Mouse (Mus musculus): Measurements from ENCODE around the gene Tenm2.

Gene Tenm2

DNA sequence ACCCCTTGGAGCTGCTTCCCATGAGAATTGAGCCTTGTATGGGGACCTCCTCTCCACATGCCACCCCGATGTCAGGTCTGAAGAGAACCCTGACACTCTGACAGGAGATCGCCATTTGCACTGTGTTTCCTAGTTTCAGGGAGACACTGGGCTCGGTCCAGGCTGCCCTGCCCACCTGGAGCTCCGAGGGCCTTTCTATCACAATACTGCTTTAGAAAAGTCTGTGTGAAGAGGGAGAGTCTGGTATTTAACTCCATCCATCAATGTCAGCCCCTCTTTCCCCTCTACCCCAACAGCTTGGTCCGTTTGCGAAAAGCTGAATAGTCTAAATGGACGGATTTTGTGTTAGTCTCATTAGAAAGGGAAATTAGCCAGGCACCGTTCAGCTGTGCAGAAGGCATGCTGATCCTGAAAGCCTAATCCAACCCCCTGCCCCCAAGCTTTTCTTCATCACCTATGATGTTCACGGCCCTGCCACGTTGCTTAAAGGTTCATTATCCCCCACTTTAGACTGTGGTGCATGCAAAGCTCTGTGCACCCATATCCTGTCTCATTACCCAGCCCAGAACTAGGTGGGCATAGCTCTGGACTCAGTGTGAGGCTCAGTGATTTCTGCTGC is 538.6 kb downstream of the Tenm2 start:
- DNase-seq (ENCODE audit: low spot score in 2 of 2): no peak

DNA sequence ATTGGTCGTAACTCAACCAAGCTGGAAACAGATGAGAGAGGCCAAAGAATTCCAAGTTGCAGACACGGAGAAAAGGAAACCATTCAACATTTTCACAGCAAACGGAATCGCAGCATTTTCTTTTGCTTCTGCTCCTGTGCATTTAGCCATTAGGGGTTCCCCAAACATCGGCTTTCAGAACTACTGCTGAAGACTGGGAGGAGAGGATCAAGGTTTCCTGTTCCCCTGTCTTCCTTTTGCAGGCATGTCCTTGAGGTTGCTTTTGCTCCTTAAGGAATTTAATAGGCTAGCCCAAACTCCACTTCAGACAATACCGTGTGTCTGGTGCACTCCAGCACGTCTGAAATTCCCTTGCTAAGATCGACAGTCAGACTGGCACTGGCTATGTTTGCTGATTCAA is 541.0 kb downstream of the Tenm2 start:
- no peak for DNase-seq (ENCODE audit: low spot score in 2 of 2)

DNA sequence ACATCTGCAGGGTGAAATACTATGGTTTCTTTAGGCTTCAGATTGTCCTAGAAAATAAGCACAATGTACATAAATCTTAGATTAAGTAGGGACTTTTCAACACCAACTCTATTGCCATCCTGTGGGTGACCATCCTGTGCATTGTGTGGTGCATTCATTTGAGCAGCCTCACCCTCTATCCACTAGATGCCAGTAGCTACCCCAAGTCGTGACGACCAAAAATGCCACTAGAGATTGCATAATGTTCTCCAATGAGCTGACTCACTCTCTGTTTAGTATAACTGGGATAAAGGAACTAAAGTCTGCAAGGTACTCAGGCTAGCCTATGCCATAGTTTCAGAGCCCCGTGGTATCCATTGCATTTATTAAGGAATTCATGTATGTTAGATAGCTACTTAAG is 543.1 kb downstream of the Tenm2 start:
- peak in 1 of 2 experiments; percentile 63 for DNase-seq (ENCODE audit: low spot score in 2 of 2)

DNA sequence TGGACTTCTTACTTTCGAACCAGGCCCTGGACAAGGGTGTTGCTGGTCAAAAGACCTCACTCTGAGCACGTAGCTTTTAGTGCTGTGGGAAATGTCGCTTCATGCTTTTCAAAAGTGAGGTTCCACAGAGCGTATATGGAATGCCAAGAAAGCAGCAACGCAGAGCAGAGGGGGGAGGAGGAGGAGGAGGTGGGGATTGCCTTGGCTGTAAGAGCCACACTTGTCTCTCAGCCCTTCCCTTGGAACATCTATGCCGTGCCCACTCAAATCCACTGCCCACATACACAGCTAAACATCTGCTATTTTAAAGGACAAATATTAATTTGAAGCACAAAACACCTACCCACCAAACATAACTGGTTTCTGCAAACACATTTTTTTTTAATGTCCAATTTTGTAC is 544.9 kb downstream of the Tenm2 start:
- DNase-seq (ENCODE audit: low spot score in 2 of 2): no peak

DNA sequence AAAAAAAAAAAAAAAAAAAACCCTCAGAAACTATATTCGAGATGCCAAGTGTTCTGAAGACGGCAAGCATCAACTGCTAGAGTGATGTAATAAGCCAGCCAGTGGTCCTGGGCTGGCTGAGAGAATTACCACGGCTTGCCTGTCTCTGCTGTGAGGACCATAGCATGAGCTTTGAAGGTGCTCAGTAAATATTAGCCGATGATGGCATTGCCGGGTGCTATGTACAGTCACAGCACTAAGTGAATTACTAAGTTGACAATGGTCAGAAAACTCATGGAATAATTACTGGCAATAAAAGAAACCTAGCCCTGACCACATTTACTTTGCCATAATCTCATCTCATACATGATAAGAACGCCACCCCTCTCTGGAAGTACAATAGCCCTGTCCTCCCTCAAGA is 549.5 kb downstream of the Tenm2 start:
- DNase-seq (ENCODE audit: low spot score in 2 of 2): no peak

DNA sequence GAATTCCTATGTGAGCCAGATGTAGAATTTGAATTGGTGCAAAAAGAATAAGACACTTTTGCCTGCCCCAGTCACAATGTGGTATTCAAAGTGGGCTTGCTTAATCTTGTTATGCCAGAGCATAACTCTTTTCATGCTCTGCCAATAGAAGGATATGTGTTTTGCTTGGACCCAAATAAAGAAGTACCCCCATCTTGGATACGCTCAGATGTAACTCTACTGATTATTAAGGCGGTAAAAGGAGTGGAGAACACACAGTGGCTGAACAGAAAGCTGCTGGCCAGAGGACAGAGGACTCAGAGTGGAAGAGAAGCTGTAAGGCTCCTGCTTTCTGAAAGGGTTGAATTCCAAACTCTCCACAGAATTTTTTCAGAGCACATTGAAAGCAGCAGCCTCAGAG is 556.4 kb downstream of the Tenm2 start:
- DNase-seq (ENCODE audit: low spot score in 2 of 2): no peak

DNA sequence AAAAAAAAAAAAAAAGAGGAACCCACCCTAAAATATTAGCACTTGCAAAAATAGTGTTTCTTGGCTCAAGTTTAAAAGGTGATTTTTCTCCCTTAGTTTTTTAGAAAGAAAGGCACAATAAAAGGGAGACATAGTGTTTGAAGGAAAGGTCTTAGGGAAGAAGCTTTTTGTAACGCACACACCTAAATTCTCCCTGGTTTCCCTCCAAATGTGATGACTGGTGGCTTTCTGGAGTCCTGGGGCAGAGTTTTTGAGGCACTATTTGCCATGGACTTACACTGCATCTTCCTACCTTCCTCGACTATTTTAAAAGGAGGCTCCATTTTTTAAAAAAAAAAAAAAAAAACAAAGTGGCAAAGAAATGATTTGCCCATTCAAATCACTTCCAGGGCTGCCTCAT is 557.2 kb downstream of the Tenm2 start:
- no peak for DNase-seq (ENCODE audit: low spot score in 2 of 2)

DNA sequence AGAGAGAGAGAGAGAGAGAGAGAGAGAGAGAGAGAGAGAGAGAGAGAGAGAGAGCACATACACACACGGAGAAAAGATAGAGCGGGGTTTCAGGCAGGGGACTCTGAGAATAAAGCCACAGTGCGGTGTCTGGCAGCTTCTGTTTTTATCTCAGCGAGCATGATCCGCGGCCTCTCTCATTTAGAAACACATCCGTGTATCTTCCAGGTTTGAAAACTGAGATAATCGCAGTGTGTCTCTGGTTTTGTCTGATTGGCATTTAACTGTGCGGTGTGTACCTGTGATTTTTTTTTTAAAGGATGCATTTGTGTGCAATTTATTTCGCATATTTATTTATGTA is 557.7 kb downstream of the Tenm2 start:
- no peak for DNase-seq (ENCODE audit: low spot score in 2 of 2)

DNA sequence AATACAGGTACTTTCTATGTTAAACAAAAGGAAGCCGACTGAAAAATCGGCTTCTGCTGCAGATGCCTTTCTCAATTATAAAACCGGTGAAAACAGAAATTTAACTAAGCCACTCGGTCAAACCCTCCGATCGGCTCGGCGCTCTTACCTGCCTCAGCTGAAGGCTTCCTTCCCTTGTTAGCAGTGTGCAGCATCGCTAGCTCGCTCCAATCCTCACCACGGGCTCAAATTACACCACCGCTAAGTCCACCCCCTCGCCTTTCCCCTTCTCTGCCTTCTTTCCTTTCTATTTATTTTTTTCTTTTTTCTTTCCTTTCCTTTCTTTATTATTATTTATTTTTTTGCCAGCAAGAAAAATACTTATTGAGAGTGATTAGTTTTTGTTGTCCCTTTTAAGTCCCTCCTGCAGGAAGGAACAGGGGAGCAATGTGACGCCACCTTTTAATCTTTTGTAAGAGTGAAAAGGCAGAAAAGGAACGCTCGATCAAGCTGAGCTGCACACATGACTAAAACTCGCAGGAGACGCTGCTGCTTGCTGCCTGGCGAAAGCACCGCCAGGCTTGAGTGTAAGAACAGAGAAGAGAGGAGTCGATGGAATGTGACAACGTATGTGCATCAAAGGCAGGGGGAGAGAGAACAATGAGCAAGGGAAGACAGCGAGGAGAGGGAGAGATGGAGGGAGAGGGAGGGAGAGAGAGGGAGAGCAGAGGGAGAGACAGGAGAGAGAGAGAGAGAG is 558.3 kb downstream of the Tenm2 start:
- DNase-seq (ENCODE audit: low spot score in 2 of 2): peak; percentile 50 to 66

DNA sequence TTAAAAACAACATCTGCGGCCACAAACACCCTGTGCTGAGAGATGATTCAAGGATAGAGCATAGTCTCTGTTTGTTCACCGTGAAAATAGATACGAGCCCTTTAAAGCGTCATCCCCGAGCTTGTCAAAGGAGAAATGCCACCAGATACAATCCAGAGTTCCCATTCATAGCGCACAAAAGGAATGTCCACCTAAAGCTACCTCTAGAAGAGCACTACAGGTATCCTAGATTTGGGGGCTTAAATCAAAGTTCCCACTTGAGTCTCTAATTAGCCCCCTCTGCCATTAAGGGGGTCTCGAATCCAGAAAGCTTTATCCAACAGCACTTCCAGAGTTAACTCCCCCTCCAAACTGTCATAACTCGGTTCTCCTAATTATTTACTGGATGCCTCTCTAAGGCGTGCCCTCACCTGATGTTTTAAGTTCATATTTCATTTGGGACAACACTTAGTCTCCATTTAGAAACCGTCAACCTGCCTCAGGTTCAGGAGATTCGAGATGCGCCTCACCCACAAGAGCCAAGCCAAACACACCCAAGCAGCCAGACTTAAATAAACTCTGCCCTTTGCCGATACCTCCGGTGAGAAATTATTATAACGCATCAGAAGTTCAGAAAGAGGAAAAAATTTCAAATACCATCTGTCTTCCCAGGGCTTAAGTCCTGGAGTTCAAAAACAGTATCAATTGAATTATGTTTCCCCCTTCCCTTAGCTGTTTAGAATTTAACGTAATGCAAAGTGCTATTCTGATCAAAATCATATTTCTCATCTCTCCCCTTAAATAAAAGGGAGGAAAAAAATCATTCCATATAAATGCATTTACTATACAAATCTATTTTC is 559.1 kb downstream of the Tenm2 start:
- no peak for DNase-seq (ENCODE audit: low spot score in 2 of 2)

DNA sequence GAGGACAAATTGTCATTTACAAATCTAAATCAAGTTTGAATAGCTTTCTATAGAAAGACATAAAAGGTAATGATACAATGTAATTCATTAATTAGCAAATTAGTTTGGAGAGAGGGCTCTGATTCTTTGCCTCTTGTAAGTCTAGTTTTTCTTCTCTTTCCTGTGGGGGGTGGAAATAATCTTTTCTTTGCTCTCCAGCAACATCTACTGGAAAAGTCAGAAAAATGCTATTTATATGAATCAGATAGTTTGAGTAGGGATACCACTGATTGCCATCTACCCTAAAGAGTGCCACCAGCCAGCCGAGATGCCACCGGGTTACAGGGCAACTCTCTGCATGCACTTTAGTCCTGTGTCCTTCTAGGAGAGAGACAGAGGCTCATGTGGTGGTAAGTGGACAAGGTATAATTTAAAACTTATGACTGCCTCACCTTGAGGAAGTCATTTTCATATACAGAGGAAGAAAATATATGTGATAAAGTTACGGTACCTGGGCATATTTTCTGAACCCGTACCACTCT is 560.8 kb downstream of the Tenm2 start:
- DNase-seq (ENCODE audit: low spot score in 2 of 2): no peak

DNA sequence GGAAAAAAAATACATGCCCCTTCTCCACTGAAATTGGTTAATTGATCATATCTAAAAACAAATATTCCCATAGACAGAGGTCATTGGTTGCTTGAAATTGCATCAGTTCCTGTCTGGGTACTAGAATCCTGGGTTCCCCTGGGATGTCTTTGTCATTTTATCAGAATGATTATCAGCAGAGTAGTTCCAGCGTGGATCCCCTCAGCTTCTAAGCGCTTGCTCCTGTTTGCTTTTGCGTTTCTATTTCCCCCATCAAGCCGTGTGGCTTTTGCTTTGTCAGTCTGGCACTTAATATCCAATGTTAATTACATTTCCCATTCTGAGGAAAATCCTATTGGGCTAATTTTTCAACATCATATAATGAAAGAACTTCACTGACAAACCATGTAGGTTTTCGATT is 561.6 kb downstream of the Tenm2 start:
- no peak for DNase-seq (ENCODE audit: low spot score in 2 of 2)

DNA sequence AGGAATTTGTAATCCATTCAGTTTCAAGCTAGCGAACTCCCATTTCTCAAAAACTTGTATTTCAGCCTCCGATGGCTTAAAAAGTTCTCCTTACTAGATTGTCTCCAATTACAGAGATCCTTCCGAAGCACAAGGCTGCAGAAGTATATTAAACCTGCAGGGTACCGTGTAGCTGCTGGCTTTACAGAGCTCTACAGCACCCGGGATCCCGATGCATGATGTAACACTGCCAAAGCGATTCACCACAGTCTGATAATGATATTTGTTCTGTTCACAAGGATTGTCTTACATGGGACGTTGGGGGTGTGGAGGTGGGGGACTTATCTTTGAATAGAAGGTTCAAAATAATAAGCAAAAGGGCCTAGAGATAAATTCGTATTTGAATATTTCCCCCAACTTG is 564.6 kb downstream of the Tenm2 start:
- DNase-seq (ENCODE audit: low spot score in 2 of 2): no peak

DNA sequence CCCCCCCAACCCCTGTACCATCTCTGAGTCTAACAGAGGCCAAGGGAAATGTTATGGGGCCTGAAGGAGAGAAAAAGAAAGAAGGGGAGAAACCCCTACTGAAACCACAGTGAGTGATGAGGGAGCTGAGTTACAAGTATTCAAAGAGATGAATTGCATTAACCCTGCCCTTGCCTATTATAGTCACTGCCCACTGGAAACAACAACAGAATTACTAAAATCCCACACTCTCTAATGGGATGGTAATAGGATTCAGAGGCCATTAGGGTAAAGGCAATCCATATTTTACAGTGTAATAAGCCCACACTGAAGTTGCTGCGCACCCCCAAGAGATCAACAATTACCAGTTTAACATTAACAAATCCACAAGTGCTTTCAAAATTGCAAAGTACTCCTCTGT is 571.7 kb downstream of the Tenm2 start:
- no peak for DNase-seq (ENCODE audit: low spot score in 2 of 2)

DNA sequence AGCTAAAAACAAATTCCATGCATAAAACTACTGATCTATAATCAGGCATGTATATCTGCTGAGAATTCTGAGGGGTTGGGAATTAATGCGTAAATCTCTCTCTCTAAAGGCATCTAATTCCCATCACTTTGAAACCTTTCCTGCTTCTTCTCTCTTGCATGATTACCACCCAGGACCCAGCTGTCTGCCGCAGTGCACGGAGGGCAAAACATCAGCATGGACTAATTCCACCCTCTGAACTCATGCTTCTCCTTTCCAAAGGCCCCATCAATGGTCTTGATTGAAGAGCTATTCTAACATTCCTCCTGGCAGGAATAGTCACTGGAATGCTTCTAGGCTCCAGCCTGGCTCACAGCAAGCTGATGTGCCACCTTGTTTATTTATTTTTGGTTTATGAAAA is 572.2 kb downstream of the Tenm2 start:
- DNase-seq (ENCODE audit: low spot score in 2 of 2): no peak

DNA sequence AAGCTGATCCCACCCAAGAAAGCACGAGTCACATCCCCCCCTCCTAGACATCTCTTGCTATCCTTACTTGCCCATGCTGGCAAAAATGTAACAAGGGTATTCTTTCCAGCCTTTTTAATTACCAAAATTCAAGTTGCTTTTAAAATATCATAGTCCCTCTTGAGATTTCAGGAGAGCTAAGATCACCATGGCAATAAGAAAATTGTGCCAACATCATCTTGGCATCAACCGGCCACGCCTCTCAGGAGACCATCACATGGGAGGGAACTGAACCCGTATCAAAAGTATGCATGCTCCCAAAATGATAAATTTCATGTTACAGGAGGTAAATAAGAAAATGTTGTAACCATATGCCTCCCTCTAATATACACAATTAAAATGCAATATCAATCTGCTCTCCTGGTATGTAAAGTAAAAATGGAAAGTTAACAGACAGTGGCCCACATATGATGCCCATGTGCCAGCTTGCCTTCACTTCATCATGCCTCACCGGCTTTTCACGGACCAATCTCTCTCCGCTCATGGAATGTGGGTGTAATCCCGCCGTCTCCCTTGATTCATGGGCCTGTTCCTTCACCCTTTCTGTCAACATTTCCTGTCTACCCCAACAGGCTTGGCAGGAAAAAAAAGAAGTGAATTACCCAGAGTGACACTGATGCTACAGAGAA is 582.0 kb downstream of the Tenm2 start:
- no peak for DNase-seq (ENCODE audit: low spot score in 2 of 2)

DNA sequence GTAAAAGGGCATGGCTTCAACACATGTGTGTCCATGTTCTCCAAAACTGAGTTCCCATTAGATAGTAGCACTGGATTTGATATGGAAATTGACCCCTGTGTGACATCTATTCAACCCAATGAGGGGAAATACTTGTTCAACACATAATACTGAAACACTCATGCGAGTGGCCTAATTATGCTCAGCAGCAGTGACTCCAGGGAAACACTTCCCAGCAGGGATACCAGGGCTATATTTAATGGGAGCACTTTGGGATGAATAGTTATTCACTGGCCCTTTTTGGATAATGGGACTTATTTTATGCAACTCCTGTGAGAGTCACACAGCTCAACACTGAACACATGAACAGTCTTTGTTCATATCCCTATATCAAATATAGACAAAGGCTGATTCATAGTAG is 588.6 kb downstream of the Tenm2 start:
- no peak for DNase-seq (ENCODE audit: low spot score in 2 of 2)

DNA sequence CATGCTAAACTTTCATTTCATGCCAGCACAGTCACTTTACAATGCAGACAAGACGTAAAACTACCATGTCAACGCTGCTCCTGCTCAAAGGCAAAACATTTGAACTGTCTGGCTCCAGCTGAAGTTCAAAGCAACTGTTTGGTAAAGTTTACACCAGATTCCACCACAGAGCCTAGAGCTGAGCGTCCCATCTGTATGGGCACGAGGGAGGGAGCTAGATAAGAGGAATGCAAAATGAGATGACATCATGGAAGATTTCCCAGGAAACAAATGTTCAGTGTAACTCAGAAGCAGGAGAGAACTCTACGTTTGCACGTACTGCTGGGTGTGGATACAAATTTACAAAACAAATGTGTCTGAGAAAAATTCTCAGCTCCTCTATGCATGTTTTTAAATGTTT is 600.7 kb downstream of the Tenm2 start:
- DNase-seq (ENCODE audit: low spot score in 2 of 2): no peak

DNA sequence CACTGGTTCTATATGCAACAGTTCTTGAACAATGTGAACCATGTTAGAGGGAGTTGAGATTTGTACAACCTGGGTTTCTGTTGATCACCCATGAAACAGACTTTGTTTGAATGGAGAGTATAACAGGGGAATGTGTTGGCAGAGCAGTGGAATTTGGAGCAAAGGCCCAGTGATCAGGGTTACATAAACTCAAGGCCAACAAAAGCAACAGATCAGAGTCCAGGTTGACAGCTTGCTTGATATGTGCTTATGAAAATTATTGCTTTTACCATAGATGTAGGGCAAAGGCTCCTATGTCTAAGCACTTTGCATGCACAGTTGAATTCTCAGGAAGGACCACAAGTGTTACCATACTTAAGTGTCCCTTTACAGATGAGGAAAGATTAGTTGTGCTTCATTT is 603.6 kb downstream of the Tenm2 start:
- DNase-seq (ENCODE audit: low spot score in 2 of 2): no peak

DNA sequence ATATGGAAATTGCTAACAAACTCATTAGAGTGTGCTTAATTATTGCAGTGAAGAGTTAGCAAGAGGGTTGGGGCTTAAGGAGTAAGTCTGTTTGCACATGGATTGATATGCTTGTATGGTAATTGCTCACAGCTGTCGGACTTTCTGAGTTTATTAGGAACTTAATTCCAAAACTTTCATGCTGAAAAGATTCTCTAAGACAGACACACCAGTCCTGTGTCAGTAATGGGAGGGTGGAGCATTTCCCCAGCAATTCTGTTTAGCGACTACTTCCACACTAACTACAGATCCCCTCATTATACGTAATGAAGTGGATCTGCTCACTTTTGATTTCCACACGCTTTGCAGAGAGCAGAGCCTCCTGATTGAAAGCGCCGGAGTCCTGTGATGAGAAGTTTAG is 622.0 kb downstream of the Tenm2 start:
- no peak for DNase-seq (ENCODE audit: low spot score in 2 of 2)

DNA sequence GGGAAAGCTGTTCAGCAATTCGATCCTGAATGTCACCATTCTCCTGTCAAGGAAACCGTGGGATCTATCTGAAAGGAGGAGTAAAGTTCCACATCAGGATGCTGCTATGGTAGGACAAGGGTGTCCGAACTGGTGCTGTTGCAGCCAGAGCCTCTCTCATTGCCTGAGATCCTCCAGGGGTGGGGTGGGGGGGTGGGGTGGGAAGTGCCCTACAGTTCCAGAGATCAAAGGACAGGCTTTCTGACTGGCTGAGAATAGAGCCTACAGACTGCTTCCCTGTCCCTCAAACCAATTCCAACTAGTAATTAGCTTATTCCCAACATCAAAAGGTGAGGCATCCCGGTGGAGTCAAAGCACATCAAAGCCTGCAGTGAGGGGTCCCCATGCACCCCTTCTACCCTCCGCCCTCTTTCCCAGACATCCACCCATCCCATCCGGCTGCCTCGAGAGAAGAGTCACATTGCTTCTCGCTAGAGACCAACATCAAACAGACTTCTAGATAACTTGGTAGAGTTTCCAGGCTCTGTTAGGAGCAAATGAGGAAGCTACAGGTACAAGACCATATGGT is 630.9 kb downstream of the Tenm2 start:
- no peak for DNase-seq (ENCODE audit: low spot score in 2 of 2)

DNA sequence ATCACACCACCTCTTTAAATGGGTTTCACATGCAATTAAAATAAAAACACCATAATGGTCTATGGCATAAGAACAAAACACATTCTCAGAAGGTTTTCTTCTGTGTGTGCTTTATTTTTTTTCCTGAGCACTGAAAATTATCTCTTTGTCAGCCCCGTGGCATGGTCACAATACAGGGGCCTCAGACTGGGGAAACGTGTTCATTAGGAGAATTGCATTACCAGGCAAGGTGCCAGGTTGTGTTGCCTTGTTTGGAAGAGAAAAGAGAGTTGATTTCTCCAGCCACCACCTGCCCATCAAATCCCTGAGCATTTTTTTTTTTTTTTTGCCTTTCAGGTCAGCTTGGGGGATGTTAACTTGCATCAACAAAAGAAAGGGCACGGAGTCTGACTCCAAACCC is 631.5 kb downstream of the Tenm2 start:
- no peak for DNase-seq (ENCODE audit: low spot score in 2 of 2)

Data from frontal cortex, postnatal 36 days (tissue).